Mouse (Mus musculus) thymus, adult 2 months (tissue): ENCODE data around the gene Fam180a.

Experiments
- CTCF ChIP-seq: fragments of 200-500 bp; IDR thresholded peaks from 2 replicates; pipeline ENCODE4 v1.5.1; 2012; ENCODE audit warnings: mild to moderate bottlenecking, control low read depth, low read length, moderate library complexity, borderline replicate concordance; ENCODE audit not compliant: control insufficient read depth, poor library complexity, insufficient read depth; ENCODE audit errors: extremely low read depth
- POLR2A ChIP-seq: fragments of 200-500 bp; IDR thresholded peaks from 2 replicates; pipeline ENCODE4 v1.6.1; 2012; ENCODE audit warnings: mild to moderate bottlenecking, low read length, control low read depth, moderate library complexity; ENCODE audit not compliant: control insufficient read depth, poor library complexity, insufficient read depth; ENCODE audit errors: extremely low read depth

DNA sequence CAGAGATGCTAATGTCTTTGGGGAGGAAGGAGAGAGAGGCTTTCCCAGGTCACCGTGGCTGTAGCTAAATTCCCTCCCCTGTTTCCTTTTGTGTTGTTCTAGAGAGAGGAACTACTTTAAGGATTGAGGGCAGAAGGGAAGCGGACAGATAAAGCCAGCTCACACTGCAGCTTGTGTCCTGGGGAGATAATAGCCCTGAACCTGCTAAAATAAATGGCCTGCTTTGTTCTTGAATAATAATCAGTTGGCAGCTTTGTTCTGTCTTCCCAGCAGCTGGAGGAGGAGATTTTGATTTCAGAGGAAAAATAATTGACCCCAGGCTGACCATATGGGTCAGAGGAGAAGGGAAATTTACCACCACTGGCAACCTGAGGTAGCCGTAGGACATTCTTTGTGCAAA, 12.7 kb upstream of the Fam180a start:
- TF ChIP-seq CTCF (no peak), POLR2A (no peak)
